Mouse (Mus musculus): ENCODE measurements around the gene Cfdp1. TPM values are rescaled to one million over a fixed set of nuclear protein-coding genes. Genes with fewer than 3 reads are reported as not detected.

The Cfdp1 gene
- total RNA-seq, 2 experiments from 2014 or later, result 14.6 to 17.9 TPM

DNA sequence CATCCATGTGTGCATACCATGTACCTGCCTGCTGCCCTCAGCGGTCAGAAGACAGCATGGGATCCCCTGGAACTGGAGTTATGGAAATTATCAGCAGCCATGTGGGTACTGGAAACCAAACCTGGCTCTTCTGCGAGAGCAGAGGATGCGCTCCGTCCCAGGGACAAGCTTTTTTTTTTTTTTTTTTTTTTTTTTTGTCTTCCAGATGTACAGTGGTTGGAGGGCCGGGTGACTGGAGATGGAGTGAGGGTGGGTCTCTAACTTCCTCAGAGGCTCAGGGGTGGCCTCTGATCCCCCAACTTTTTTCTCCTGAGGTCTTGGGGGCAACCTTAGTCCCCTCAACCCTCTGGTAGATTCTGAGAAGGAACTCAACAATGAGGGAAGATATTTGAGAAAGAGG is 109.0 kb downstream of the Cfdp1 start:
- DNase-seq, result no peak
- intact Hi-C loops (cut with DNase I), result no loop called here

GRCm38 (mm10) chr8:111743792-111744696 is 110.0 kb downstream of the Cfdp1 start, which contains the start of gene Bcar1:
Bcar1 (minus strand) TSS chr8:111743809.
- peak; percentile 66 to 72 for DNase-seq
- intact Hi-C loops (cut with DNase I), result no loop called here

- DNase-seq, result no peak
- intact Hi-C loops (cut with DNase I), result no loop called here
Measured at GRCm38 (mm10) chr8:111743101-111743791, 110.8 kb downstream of the Cfdp1 start.

GRCm38 (mm10) chr8:111742261-111743037 is 111.6 kb downstream of the Cfdp1 start:
- intact Hi-C loops (cut with DNase I), result no loop called here

DNA sequence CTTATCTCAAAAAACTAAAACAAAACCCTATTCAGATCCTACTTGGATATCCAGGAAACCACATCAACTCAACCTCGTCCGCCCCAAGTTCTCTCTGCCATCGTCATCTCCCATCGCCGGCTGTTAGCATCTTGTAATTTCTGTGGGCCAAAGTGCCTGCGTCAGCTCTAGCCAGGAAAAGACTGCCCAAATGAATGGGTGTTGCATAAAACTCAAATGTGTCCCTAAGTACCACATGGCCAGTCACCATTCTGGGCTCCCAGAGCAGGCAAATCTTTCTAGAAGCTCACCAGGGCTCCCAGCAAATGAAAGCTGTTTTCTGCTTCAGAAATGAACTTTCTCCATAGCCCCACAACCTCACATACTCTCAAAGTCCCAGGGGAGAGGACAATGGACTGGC is 112.5 kb downstream of the Cfdp1 start:
- DNase-seq, result no peak
- intact Hi-C loops (cut with DNase I), result no loop called here

More at GRCm38 (mm10) chr8:111742261-111743037, 111.6 kb downstream of the Cfdp1 start:
- no peak for DNase-seq

DNA sequence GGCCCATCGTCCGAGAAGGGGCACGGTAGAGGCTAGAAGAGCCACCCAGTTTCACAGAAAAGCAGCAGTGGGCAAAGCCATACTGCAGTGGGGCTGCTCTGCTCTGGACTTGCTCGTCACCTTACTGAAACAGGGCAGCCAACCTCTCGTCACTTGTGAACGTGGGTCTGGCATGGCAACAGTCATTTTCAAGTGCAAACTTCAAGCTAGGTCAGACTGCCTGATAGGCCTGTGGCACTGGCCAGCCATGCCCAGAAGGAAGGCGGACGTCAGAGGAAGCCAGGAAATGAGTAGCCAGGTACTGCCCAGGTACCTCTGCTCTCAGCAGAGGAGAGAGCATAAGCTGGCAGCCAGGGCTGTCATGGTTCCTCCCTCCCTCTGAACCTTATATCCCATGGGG is 113.1 kb downstream of the Cfdp1 start:
- intact Hi-C loops (cut with DNase I), result no loop called here
- DNase-seq, result no peak

DNA sequence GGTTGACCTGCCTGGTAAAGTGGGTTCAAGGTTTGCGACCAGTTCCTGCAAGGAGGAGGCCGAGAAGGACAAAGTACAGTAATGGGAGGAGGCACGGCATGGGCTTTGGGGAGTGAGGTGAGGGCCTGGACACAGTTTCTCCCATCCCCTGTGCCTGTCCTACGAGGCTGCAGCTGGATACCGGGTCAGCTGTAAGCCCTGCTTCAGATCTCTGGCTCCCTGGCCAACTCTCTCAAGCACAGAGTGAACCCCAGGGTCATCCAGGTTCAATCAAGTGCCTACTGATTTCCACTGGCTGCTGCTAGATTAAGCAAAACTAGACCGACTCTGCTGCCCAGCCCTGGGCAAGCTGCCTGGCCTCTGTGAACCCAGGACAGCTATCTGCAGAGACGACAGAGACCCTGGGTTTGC is 113.8 kb downstream of the Cfdp1 start:
- no peak for DNase-seq
- intact Hi-C loops (cut with DNase I), result no loop called here

GRCm38 (mm10) chr8:111739604-111740003 is 114.5 kb downstream of the Cfdp1 start:
- DNase-seq, result no peak
- intact Hi-C loops (cut with DNase I), result no loop called here

DNA sequence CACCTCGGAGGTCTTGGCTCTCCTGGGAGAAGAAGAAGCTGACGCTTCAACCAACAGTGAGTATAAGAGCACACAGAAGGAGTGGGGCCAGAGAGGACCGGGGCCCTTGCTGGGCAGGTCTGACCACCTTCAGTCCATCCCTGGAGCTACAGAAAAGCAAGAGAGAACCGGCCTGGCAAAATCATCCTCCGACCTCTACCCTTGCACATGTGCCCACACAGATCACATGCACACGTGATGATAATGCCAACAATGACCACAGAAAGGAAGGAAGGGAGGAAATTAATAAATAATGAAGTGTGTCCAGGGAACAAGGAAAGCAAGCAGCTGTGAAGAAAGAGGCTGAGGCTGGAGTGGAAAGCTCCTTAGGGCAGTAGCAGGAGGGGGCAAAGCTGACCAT is 115.2 kb downstream of the Cfdp1 start:
- intact Hi-C loops (cut with DNase I), result no loop called here
- DNase-seq, result no peak

DNA sequence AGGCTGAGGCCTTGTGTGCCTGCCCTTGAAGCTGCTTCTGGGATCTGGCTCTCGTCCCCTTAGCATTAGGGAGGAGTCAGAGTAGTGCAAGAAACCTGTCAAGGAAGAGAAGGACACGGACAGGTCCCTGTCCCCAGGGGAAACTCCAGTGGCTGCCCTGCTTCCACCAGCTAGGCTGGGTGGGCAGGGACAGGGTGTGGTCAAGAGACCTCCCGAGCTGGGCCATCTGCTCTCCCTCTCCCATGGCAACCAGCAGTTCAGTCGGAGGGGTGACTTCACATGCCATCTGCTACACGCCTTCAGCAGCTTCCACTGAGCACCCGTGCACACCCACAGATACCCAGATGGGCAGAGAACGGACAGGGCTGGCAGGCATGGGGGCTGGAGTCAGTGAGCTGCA is 117.8 kb downstream of the Cfdp1 start:
- DNase-seq, result peak in 1 of 2 experiments; percentile 13
- intact Hi-C loops (cut with DNase I), result no loop called here

DNA sequence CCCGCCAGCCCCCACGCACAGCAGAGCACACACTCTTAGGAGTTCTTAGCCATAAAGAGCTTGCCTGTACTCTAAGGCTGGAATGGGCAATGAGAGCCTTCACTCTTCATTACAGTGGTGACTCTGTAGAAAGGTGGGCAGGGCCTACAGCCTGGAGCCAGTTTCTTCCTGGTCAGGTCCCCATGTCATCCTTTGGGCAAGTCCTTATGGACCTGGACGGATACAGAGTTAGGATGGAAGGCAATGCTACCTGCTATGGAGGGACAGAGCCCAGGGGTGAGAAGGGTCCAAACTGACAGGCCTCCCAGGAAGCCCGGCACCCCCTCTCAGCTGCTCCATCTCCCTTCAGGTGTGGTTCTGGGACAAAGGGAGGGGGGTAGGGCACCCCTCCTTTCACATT is 118.3 kb downstream of the Cfdp1 start:
- intact Hi-C loops (cut with DNase I), result loop anchor here (2.0 kb wide), 1 partner anchor 13 kb away; no protein-coding TSS in a partner anchor
- no peak for DNase-seq

DNA sequence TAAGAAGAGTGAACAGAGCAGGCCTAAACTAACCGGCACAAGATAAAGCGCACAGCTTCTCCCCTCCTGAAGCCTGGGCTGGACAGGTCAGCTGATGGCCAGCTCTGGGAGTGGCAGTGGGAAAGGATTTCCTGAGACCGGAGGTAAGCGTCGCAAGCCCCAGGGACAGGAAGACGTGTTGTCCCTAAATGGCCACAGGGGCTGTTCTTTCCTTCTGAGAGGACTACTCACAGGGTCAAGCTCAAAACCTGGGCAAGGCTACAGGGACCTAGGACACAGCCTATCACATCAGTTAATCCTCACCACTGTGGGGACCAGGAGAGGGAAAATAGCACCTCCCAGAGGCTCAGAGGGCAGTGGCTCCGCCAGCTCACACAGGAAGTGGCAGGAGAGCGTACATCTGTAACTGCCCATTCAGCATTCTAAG is 118.7 kb downstream of the Cfdp1 start:
- intact Hi-C loops (cut with DNase I), result loop anchor here (2.0 kb wide), 1 partner anchor 13 kb away; no protein-coding TSS in a partner anchor
- DNase-seq, result peak in 1 of 2 experiments; percentile 18

GRCm38 (mm10) chr8:111734244-111734960 is 119.7 kb downstream of the Cfdp1 start:
- intact Hi-C loops (cut with DNase I), result loop anchor here (2.0 kb wide), 1 partner anchor 14 kb away; no protein-coding TSS in a partner anchor
- DNase-seq, result no peak

DNA sequence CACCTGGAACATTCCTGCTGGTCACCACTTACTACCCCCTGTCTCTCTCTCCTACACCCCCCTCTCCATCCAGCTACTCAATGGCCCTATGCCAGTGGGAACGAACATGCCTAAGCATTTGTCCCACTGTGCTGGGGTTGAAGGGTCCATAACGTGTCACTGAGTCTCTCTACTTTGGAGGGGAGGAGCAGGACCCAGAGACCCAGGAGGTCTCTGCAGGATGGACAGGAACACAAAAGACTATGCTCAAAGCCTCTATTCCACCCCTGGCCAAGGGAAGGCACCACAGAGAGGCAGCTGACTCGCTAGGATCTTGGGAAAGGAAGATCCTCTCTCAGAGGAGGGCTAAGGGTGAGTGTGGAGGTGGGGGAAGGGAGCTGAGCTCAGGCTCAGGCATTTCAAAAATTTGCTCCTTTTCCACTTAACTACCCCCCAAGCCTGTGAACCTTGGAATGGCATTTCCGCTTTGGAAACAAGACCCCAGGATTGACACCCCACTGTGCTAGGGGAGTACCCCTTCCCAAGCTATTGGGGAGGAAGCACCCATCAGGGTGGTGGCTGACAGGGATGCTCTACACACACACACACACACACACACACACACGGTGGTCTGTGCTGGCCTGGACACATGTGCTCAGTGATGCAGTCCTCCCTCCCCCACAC is 120.4 kb downstream of the Cfdp1 start:
- DNase-seq, result no peak
- intact Hi-C loops (cut with DNase I), result loop anchor here (2.0 kb wide), 1 partner anchor 15 kb away; no protein-coding TSS in a partner anchor

DNA sequence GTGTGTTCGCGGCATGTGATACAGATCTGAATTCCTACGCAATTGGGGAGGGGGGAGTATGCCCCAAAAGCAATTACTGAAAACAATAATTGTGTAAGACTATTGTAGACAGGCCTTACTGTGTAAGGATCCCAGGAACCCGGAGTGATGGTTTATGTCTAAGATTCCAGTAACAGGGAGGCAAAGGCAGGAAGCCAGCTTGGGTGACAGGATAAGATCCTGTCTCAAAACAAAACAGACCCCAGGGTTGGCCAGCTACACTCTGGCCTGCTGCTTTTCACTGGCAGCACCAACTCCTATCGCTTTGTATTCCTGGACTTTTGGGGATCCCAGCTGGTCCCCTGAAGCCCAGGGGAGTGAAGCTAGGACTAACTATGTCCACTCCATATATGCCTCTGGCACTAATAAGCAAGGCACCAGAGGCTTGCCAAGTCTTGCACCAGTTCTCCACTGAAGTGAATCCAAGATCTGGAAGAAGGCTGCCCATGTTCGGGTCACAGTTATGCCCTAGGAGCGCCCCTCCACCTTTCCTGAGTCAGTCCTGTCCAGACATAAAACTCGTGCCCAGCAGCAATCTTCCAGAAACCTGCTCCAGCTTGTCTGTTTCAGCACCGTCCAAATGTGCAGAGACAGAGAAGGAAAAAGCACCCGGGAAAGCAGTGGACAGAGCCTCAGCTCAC is 121.5 kb downstream of the Cfdp1 start:
- intact Hi-C loops (cut with DNase I), result no loop called here
- peak in 1 of 2 experiments; percentile 21 for DNase-seq

- intact Hi-C loops (cut with DNase I), result no loop called here
- DNase-seq, result peak; percentile 94 to 97
Measured at GRCm38 (mm10) chr8:111732004-111732403, 122.1 kb downstream of the Cfdp1 start.

GRCm38 (mm10) chr8:111731231-111731977 is 122.7 kb downstream of the Cfdp1 start:
- intact Hi-C loops (cut with DNase I), result no loop called here

More at GRCm38 (mm10) chr8:111731231-111731977, 122.7 kb downstream of the Cfdp1 start:
- DNase-seq, result peak in 1 of 2 experiments; percentile 24

All from gastrocnemius, postnatal 36 days (tissue).